Mouse (Mus musculus): ENCODE results near the gene Hoxd13. TPM values are rescaled to one million over a fixed set of nuclear protein-coding genes. Genes with fewer than 3 reads are reported as not detected.

Hoxd13 gene
- total RNA-seq, 1 experiment from 2014 or later: not detected

DNA sequence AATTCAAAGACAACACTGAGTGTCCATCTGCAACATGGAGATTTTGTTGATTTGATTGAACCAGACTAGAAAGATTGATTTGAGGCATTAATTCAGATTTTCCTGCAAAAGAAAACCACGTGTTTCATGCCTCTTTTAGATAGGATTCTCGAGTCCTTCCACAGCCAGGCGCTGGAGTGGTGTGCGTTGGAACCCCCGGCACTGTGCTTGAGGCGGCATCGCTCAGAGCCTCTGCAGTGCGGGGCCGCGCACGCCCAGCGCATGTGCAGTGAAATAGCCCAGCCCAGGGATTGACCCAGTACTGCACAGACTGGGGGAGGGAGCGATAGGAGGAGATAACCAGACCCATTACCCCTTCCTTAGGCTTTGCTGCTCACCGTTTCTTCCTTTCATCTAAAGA is 46.8 kb downstream of the Hoxd13 start:
- ATAC-seq (replicated peaks; ENCODE audit: insufficient number of reproducible peaks, low FRiP score, low TSS enrichment, poor library complexity, severe bottlenecking): no peak

DNA sequence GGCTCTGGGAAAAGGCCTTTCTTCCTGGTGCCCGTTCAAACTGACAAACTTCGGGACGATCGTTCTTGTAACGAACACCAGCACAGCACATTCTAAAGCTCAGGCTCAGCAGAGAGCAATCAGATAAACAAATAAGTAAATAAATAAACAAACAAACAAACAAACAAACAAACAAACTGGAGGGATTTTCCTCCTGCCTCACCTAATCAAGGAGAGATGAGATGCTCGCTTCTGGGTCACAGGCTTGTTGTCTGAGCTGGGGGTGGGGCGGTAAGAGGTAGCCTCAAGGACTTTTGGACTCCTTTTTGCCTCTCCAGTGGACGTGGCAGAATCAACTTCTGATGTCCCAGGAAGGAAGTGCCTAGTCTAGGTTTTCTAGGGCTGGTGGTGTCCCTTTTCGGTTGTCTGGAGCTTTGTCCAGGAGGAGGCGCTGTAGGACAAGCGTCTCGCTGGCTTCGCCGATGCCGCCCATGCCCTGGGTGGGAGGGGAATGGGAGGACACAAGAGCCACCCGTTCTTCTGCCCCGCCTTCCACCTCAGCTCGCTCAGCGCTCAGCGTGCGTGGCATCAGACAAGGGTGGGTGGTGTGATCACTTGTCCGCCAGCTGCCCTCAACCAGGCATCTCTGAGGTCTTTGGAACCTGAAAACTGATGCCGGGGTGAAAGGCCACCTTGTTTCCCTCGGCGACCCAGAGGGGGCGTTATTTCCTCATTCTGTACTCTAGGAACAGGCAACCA is 47.6 kb downstream of the Hoxd13 start:
- ATAC-seq (replicated peaks; ENCODE audit: insufficient number of reproducible peaks, low FRiP score, low TSS enrichment, poor library complexity, severe bottlenecking): no peak

DNA sequence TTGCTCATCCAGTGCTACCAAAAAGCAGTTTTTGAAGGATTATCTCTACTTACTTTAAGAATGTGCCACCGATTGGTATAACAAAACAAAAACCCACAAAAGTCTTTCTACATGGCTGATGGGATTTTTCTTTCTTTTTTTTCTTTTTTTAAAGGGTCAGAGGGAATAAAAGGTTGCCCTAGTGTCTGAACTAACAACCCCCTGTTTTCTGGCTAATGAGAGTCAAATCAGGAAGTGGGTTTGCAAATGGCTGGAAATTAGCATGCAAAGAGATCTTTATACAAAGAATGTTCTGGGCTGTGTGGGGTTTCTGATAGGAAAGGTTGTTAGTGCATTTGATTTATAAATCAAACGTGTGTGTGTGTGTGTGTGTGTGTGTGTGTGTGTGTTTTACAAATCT is 52.3 kb downstream of the Hoxd13 start:
- no peak for ATAC-seq (replicated peaks; ENCODE audit: insufficient number of reproducible peaks, low FRiP score, low TSS enrichment, poor library complexity, severe bottlenecking)

DNA sequence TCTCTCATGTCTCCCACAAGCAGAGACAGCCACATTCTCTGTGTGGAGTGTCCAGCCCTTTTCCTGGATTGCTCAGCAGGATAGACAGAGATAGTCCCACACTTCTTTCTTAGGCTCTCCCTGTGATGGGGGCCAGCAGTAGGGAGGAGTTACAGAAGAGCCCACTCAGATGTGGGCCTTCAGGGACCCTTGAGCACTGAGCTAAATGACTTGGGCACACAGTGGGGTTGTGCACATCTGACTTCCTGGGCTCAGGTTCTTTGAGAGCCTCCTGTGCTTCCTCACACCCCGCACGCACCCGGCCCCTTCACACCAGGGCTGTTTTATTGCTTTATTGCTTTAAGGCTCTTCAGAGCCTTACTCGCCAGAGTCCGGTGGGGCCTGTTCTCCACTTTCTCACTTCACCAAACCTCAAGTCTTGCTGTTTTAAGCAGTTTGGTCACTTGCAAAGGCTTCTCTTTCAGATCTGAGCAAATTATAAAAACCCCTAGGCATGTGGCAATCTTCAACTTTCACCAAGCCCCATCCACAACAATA is 52.9 kb downstream of the Hoxd13 start:
- no peak for ATAC-seq (replicated peaks; ENCODE audit: insufficient number of reproducible peaks, low FRiP score, low TSS enrichment, poor library complexity, severe bottlenecking)

Other genes with a start within 250 kb of the Hoxd13 start
- gene Lnpk, start 88.9 kb upstream of the Hoxd13 start, total RNA-seq (2017): 23.9 to 47.3 TPM (median 36.4 TPM) in 3 replicates
- gene Evx2, start 8.8 kb upstream of the Hoxd13 start, total RNA-seq (2017): not detected in 3 replicates
- gene Hoxd12, start 6.7 kb downstream of the Hoxd13 start, total RNA-seq (2017): not detected in 3 replicates
- gene Hoxd11, start 11.2 kb downstream of the Hoxd13 start, total RNA-seq (2017): not detected in 3 replicates
- not detected in 3 replicates for gene Hoxd10, start 23.6 kb downstream of the Hoxd13 start, total RNA-seq (2017)
- not detected in 3 replicates for gene Hoxd9, start 29.4 kb downstream of the Hoxd13 start, total RNA-seq (2017)
- gene Hoxd8, start 36.3 kb downstream of the Hoxd13 start, total RNA-seq (2017): not detected in 3 replicates
- gene Hoxd3, start 43.6 kb downstream of the Hoxd13 start, total RNA-seq (2017): not detected in 3 replicates
- gene Hoxd4, start 43.6 kb downstream of the Hoxd13 start, total RNA-seq (2017): not detected in 3 replicates
- not detected in 3 replicates for gene Gm28230, start 58.4 kb downstream of the Hoxd13 start, total RNA-seq (2017)
- not detected in 3 replicates for gene Hoxd1, start 94.7 kb downstream of the Hoxd13 start, total RNA-seq (2017)
- 12.6 to 28.7 TPM (median 26.8 TPM) in 3 replicates for gene Mtx2, start 157.5 kb downstream of the Hoxd13 start, total RNA-seq (2017)